Mouse (Mus musculus) granulocyte monocyte progenitor cell, adult 5-6 weeks (primary cell): ENCODE measurements around the gene Arhgap4. TPM values are rescaled to one million over a fixed set of nuclear protein-coding genes. Genes with fewer than 3 reads are reported as not detected.

ENCODE experiments used
- ATAC-seq: replicated peaks from 2 replicates; pipeline ENCODE4 v1.8.0; 2016; ENCODE audit warnings: mild to moderate bottlenecking, moderate TSS enrichment, inconsistent platforms; ENCODE audit not compliant: poor library complexity, severe bottlenecking
- total RNA-seq, 2 experiments: library from RNA; stranded (forward) in 1 of 2; stranded (reverse) in 1 of 2; fragments of 200-712, 200-1000 nt in 1 of 2; fragments of >200 nt in 1 of 2; fragmentation: Nextera tagmentation in 1 of 2; gene quantifications; 2 replicates each; pipeline ENCODE4 v1.2.3; 2014 to 2017

Gene Arhgap4
- total RNA-seq, 2 experiments from 2014 or later = 36.3 to 45.1 TPM

GRCm38 (mm10) chrX:73864692-73865091, 57.0 kb downstream of the Arhgap4 start:
- no peak for ATAC-seq

- ATAC-seq = no peak
These were observed 66.6 kb downstream of the Arhgap4 start for GRCm38 (mm10) chrX:73855087-73855408.

DNA sequence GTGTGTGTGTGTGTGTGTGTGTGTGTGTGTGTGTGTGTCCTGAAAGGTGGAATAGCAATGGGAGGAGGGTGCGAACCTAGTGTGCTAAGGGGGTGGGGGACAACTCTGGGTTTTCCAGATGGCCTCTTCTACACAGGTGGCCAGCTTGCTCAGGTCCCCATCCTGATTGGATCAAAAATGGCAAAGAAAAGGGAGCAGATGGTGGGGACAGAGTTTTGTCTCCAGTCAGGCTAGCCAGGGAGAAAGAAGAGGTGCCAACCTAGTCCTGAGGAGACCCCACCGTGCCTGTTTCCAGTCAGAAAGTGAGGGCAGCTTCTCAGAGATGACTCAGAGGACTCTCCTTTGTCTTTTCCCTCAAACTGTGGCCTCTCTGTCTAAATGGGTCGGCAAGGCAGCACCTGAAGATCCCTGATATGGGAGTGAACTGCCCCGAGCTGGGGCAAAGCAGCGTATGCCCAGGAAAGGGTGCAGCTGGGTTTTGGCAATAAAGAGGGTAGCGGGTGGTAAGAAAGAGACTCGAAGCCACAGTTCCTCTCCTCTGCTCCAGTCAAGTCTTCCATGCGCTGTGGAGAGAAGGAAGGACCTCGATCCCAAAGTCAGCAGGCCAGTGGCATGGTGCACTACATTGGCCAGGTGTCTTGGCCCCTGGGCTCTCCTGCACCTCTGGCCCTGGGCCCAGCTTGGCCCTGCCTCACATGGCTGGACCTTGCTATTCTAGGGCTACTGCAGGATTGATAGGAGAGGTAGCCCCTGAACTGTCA, 67.2 kb downstream of the Arhgap4 start:
- no peak for ATAC-seq

Other genes with a start within 250 kb of the Arhgap4 start
- gene Slc6a8, start 248.7 kb downstream of the Arhgap4 start, total RNA-seq (2014; fragmentation: Nextera tagmentation) = 1.1 TPM in 1 of 2 replicates, not detected in the other
- not detected in 2 replicates for gene Slc6a8, start 248.7 kb downstream of the Arhgap4 start, total RNA-seq (2017)
- 127 and 157 TPM in 2 replicates for gene Bcap31, start 205.7 kb downstream of the Arhgap4 start, total RNA-seq (2014; fragmentation: Nextera tagmentation)
- 255 and 292 TPM in 2 replicates for gene Bcap31, start 205.7 kb downstream of the Arhgap4 start, total RNA-seq (2017)
- 61.0 and 61.6 TPM in 2 replicates for gene Abcd1, start 205.3 kb downstream of the Arhgap4 start, total RNA-seq (2014; fragmentation: Nextera tagmentation)
- gene Abcd1, start 205.3 kb downstream of the Arhgap4 start, total RNA-seq (2017) = 19.5 and 26.1 TPM in 2 replicates
- gene Plxnb3, start 164.8 kb downstream of the Arhgap4 start, total RNA-seq (2014; fragmentation: Nextera tagmentation) = not detected in 2 replicates
- gene Plxnb3, start 164.8 kb downstream of the Arhgap4 start, total RNA-seq (2017) = 0.13 and 0.57 TPM in 2 replicates
- gene Srpk3, start 147.5 kb downstream of the Arhgap4 start, total RNA-seq (2014; fragmentation: Nextera tagmentation) = not detected in 2 replicates
- gene Srpk3, start 147.5 kb downstream of the Arhgap4 start, total RNA-seq (2017) = not detected in 2 replicates
- gene Idh3g, start 135.0 kb downstream of the Arhgap4 start, total RNA-seq (2014; fragmentation: Nextera tagmentation) = 290 and 324 TPM in 2 replicates
- gene Idh3g, start 135.0 kb downstream of the Arhgap4 start, total RNA-seq (2017) = 213 and 240 TPM in 2 replicates
- 623 and 635 TPM in 2 replicates for gene Ssr4, start 134.8 kb downstream of the Arhgap4 start, total RNA-seq (2014; fragmentation: Nextera tagmentation)
- gene Ssr4, start 134.8 kb downstream of the Arhgap4 start, total RNA-seq (2017) = 345 and 370 TPM in 2 replicates
- 0.58 and 2.6 TPM in 2 replicates for gene Pdzd4, start 96.9 kb downstream of the Arhgap4 start, total RNA-seq (2014; fragmentation: Nextera tagmentation)
- gene Pdzd4, start 96.9 kb downstream of the Arhgap4 start, total RNA-seq (2017) = 0.90 and 1.4 TPM in 2 replicates
- gene Avpr2, start 29.8 kb downstream of the Arhgap4 start, total RNA-seq (2014; fragmentation: Nextera tagmentation) = not detected in 2 replicates
- 0.09 TPM in 1 of 2 replicates, not detected in the other for gene Avpr2, start 29.8 kb downstream of the Arhgap4 start, total RNA-seq (2017)
- gene L1cam, start 25.8 kb downstream of the Arhgap4 start, total RNA-seq (2014; fragmentation: Nextera tagmentation) = 0.11 and 0.13 TPM in 2 replicates
- gene L1cam, start 25.8 kb downstream of the Arhgap4 start, total RNA-seq (2017) = 0.26 and 1.6 TPM in 2 replicates
- gene Naa10, start 74 bp upstream of the Arhgap4 start, total RNA-seq (2014; fragmentation: Nextera tagmentation) = 159 and 179 TPM in 2 replicates
- gene Naa10, start 74 bp upstream of the Arhgap4 start, total RNA-seq (2017) = 155 and 215 TPM in 2 replicates
- 24.5 and 60.3 TPM in 2 replicates for gene Renbp, start 9.0 kb upstream of the Arhgap4 start, total RNA-seq (2014; fragmentation: Nextera tagmentation)
- 13.6 and 24.3 TPM in 2 replicates for gene Renbp, start 9.0 kb upstream of the Arhgap4 start, total RNA-seq (2017)
- gene Hcfc1, start 44.5 kb upstream of the Arhgap4 start, total RNA-seq (2014; fragmentation: Nextera tagmentation) = 114 and 140 TPM in 2 replicates
- 55.5 and 63.3 TPM in 2 replicates for gene Hcfc1, start 44.5 kb upstream of the Arhgap4 start, total RNA-seq (2017)
- 101 and 122 TPM in 2 replicates for gene Irak1, start 102.0 kb upstream of the Arhgap4 start, total RNA-seq (2014; fragmentation: Nextera tagmentation)
- 54.8 and 60.7 TPM in 2 replicates for gene Irak1, start 102.0 kb upstream of the Arhgap4 start, total RNA-seq (2017)
- gene Opn1mw, start 205.6 kb upstream of the Arhgap4 start, total RNA-seq (2014; fragmentation: Nextera tagmentation) = not detected in 2 replicates
- not detected in 2 replicates for gene Opn1mw, start 205.6 kb upstream of the Arhgap4 start, total RNA-seq (2017)
- 19.9 and 22.6 TPM in 2 replicates for gene Mecp2, start 213.5 kb upstream of the Arhgap4 start, total RNA-seq (2014; fragmentation: Nextera tagmentation)
- gene Mecp2, start 213.5 kb upstream of the Arhgap4 start, total RNA-seq (2017) = 11.6 and 14.6 TPM in 2 replicates
- gene Tex28, start 246.0 kb upstream of the Arhgap4 start, total RNA-seq (2014; fragmentation: Nextera tagmentation) = not detected in 2 replicates
- gene Tex28, start 246.0 kb upstream of the Arhgap4 start, total RNA-seq (2017) = not detected in 2 replicates